Mouse (Mus musculus) left cerebral cortex, postnatal 25 days (tissue): ENCODE results near the gene Mark1. TPM values are rescaled to one million over a fixed set of nuclear protein-coding genes. Genes with fewer than 3 reads are reported as not detected.

Experiments used
- DNase-seq, 2 experiments: peaks; one replicate each; pipeline ENCODE4 v3.0.0; 2022; ENCODE audit warnings: low spot score in 2 of 2, mixed read lengths in 1 of 2
- intact Hi-C: fragments of 180-260 bp; cut with DNase I; formaldehyde crosslinking; loops from one replicate; pipeline ENCODE4 v1.15.1; 2025
- total RNA-seq, 2 experiments: library from RNA; stranded (reverse); gene quantifications; 2 replicates each; pipeline ENCODE4 v1.2.3; 2021

Mark1 gene
- total RNA-seq, 2 experiments from 2014 or later: 97.5 to 107 TPM

GRCm38 (mm10) chr1:184862636-184863035 lies 136.7 kb downstream of the Mark1 start:
- DNase-seq: no peak
- intact Hi-C loops: no loop called here

- no peak for DNase-seq
- intact Hi-C loops: no loop called here
Observed at GRCm38 (mm10) chr1:184861551-184861950, 137.8 kb downstream of the Mark1 start.

GRCm38 (mm10) chr1:184860276-184860675 lies 139.1 kb downstream of the Mark1 start:
- no peak for DNase-seq
- intact Hi-C loops: no loop called here

- no peak for DNase-seq
Observed at GRCm38 (mm10) chr1:184858253-184858652, 141.1 kb downstream of the Mark1 start.

GRCm38 (mm10) chr1:184857216-184857615 lies 142.2 kb downstream of the Mark1 start:
- DNase-seq: peak in 1 of 2 experiments; percentile 82
- intact Hi-C loops: loop anchor here (1.0 kb wide), 1 partner anchor 20 kb away; no protein-coding TSS in a partner anchor

More at GRCm38 (mm10) chr1:184858253-184858652, 141.1 kb downstream of the Mark1 start:
- intact Hi-C loops: no loop called here

- no peak for DNase-seq
- intact Hi-C loops: loop anchor here (2.0 kb wide), 2 partner anchors 29 to 39 kb away; partner anchors contain the start of gene C130074G19Rik
Observed at GRCm38 (mm10) chr1:184853922-184854321, 145.4 kb downstream of the Mark1 start.

- DNase-seq: peak; percentile 51 to 71
- intact Hi-C loops: loop anchor here (2.0 kb wide), 2 partner anchors 29 to 39 kb away; partner anchors contain the start of gene C130074G19Rik
Observed at GRCm38 (mm10) chr1:184853339-184853738, 146.0 kb downstream of the Mark1 start.

GRCm38 (mm10) chr1:184851741-184852618 lies 147.4 kb downstream of the Mark1 start:
- intact Hi-C loops: loop anchor here (2.0 kb wide), 2 partner anchors 31 to 41 kb away; partner anchors contain the start of gene C130074G19Rik
- DNase-seq: peak; percentile 79 to 91

- intact Hi-C loops: no loop called here
- DNase-seq: no peak
Observed at GRCm38 (mm10) chr1:184851166-184851565, 148.2 kb downstream of the Mark1 start.

GRCm38 (mm10) chr1:184846973-184847372 lies 152.4 kb downstream of the Mark1 start:
- intact Hi-C loops: no loop called here
- DNase-seq: no peak

Other genes with a start within 250 kb of the Mark1 start
- not detected for gene Marc1, start 188.3 kb downstream of the Mark1 start, total RNA-seq
- 100 to 1,000 TPM; 146 to 165 TPM for gene Marc2, start 153.1 kb downstream of the Mark1 start, total RNA-seq
- gene C130074G19Rik, start 116.4 kb downstream of the Mark1 start, total RNA-seq: 10 to 100 TPM; 33.0 to 36.5 TPM
- gene Rab3gap2, start 204.5 kb upstream of the Mark1 start, total RNA-seq: 10 to 100 TPM; 71.6 to 74.2 TPM